Mouse (Mus musculus): ENCODE data around the gene Rln3. TPM values are rescaled to one million over a fixed set of nuclear protein-coding genes. Genes with fewer than 3 reads are reported as not detected.

Gene Rln3
- polyA plus RNA-seq, 1 experiment, result 0.19 TPM

DNA sequence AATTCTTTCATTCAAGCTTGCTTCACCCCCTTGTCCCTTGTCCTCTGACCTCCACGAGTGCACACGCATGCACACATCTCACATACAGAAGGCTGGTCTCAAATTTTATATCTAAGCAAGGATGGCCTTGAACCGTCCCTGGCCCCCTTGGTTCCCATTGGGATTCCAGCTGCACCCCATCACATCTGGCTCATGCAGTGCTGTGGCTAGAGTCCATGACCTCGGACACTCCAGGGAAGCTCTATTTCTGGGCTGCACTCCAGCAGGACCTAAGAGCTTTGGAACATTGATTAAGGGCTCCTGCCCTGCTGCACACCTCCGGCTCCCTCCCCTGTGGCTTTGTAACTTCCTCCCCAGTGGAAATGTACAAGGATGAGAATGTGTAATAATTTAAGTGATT lies 6.8 kb downstream of the Rln3 start:
- Histone ChIP-seq H3K4me1 (ENCODE audit: control insufficient read depth, insufficient read depth, low read length) (no peaks in the 10 kb centered on the region), H3K27ac (ENCODE audit: insufficient read depth, low read depth, low read length) (no peak overlapping the region), H3K27me3 (replicated peaks; ENCODE audit: control insufficient read depth, insufficient read depth, low read length) (no peaks in the 10 kb centered on the region), H3K4me3 (ENCODE audit: insufficient read depth, low read depth, low read length) (no peak overlapping the region), H3K36me3 (ENCODE audit: control insufficient read depth, insufficient read depth, low read length) (no peaks in the 10 kb centered on the region)
- TF ChIP-seq CTCF (conservative IDR thresholded peaks at IDR 0.05; ENCODE audit: insufficient read depth, insufficient read length, low read depth, low read length) (no peak), POLR2A (IDR thresholded peaks at IDR 0.05; ENCODE audit: low read depth, low read length) (no peak)
- DNase-seq, result peak; percentile 60
- 55% methylated on average over 5 of the region's 5 CpGs for WGBS

DNA sequence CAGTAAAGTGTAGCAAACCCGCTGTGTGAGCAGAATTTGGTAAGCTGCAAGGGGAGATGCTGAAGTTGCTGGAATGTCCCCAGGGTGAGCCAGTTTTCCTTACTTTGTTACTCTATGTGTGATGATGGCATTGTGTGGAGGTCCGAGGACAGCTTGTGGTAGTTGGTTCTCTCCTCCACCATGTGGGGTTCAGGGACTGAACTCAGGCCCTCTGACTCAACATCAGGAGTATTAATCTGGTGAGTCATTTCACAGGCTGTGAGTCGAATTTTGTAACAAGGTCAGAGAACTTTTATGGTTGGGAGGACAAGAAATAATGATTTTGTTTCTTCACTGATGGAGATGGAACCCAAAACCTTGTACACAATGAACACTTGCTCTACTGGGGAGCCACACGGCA lies 12.0 kb downstream of the Rln3 start:
- no peak overlapping the region for H3K27ac ChIP-seq (ENCODE audit: insufficient read depth, low read depth, low read length)
- no peaks in the 10 kb centered on the region for H3K36me3 ChIP-seq (ENCODE audit: control insufficient read depth, insufficient read depth, low read length)
- 78% methylated on average over 4 of the region's 4 CpGs for WGBS
- H3K4me3 ChIP-seq (ENCODE audit: insufficient read depth, low read depth, low read length), result no peak overlapping the region
- TF ChIP-seq POLR2A (IDR thresholded peaks at IDR 0.05; ENCODE audit: low read depth, low read length) (no peak), CTCF (conservative IDR thresholded peaks at IDR 0.05; ENCODE audit: insufficient read depth, insufficient read length, low read depth, low read length) (no peak)
- no peaks in the 10 kb centered on the region for H3K27me3 ChIP-seq (replicated peaks; ENCODE audit: control insufficient read depth, insufficient read depth, low read length)
- no peak for DNase-seq
- H3K4me1 ChIP-seq (ENCODE audit: control insufficient read depth, insufficient read depth, low read length), result no peaks in the 10 kb centered on the region

DNA sequence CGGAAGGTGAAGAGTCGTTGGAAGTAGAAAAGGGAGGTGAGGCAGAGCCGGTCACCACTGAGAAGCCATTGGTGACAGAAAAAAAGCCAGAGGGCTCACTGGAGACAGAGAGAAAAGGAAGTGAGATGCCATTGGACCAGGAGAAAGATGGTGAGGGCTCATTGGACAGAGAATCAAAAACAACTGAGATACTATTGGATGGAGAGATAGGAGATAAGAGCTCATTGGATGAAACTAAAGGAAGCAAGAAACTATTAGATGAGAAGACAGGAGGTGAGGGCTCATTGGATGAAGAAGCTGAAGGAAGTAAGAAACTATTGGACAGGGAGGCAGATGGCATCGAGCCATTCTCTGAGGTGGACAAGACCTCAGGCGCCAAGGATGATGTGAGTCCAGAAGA lies 15.5 kb downstream of the Rln3 start:
- TF ChIP-seq CTCF (conservative IDR thresholded peaks at IDR 0.05; ENCODE audit: insufficient read depth, insufficient read length, low read depth, low read length) (no peak), POLR2A (IDR thresholded peaks at IDR 0.05; ENCODE audit: low read depth, low read length) (no peak)
- H3K27me3 ChIP-seq (replicated peaks; ENCODE audit: control insufficient read depth, insufficient read depth, low read length), result no peaks in the 10 kb centered on the region
- H3K4me1 ChIP-seq (ENCODE audit: control insufficient read depth, insufficient read depth, low read length), result peaks cover 1% of the 10 kb centered on the region; the same call in 1 of the 2 replicates
- WGBS, result 87% methylated on average over 5 of the region's 5 CpGs
- H3K4me3 ChIP-seq (ENCODE audit: insufficient read depth, low read depth, low read length), result no peak overlapping the region
- no peak overlapping the region for H3K27ac ChIP-seq (ENCODE audit: insufficient read depth, low read depth, low read length)
- DNase-seq, result no peak
- no peaks in the 10 kb centered on the region for H3K36me3 ChIP-seq (ENCODE audit: control insufficient read depth, insufficient read depth, low read length)

DNA sequence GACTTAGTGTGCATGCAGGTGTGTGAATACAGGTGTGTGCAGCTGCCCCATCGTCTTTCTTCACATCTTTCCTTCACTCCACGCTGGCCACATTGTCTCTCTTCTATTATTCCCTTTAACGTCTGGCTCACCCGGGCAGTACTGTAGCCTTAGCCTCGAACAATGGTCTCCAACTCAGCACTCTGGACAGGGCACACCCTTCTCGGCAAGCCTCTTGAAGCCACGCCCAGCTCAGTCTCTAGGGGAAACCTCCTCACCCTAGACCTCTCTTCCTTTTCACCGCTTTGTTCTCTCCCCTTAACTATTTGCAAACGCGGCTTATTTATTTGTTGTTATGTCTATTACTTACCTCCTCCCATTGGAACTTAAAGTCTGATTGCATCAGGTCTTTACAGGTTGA lies 17.4 kb downstream of the Rln3 start:
- WGBS, result 36% methylated on average over 10 of the region's 10 CpGs
- no peak for DNase-seq

GRCm38 (mm10) chr8:84025863-84026262 lies 18.9 kb downstream of the Rln3 start:
- TF ChIP-seq CTCF (conservative IDR thresholded peaks at IDR 0.05; ENCODE audit: insufficient read depth, insufficient read length, low read depth, low read length), result no peak
- Histone ChIP-seq H3K4me3 (ENCODE audit: insufficient read depth, low read depth, low read length) (no peak overlapping the region), H3K27ac (ENCODE audit: insufficient read depth, low read depth, low read length) (no peak overlapping the region), H3K4me1 (ENCODE audit: control insufficient read depth, insufficient read depth, low read length) (peaks cover 25% of the 10 kb centered on the region), H3K27me3 (replicated peaks; ENCODE audit: control insufficient read depth, insufficient read depth, low read length) (no peaks in the 10 kb centered on the region), H3K36me3 (ENCODE audit: control insufficient read depth, insufficient read depth, low read length) (no peaks in the 10 kb centered on the region)
- 26% methylated on average over 41 of the region's 41 CpGs for WGBS
- DNase-seq, result no peak

More for the DNA sequence above, 17.4 kb downstream of the Rln3 start:
- no peak overlapping the region for H3K4me3 ChIP-seq (ENCODE audit: insufficient read depth, low read depth, low read length)
- H3K36me3 ChIP-seq (ENCODE audit: control insufficient read depth, insufficient read depth, low read length), result no peaks in the 10 kb centered on the region
- no peak overlapping the region for H3K27ac ChIP-seq (ENCODE audit: insufficient read depth, low read depth, low read length)
- TF ChIP-seq POLR2A (IDR thresholded peaks at IDR 0.05; ENCODE audit: low read depth, low read length) (no peak), CTCF (conservative IDR thresholded peaks at IDR 0.05; ENCODE audit: insufficient read depth, insufficient read length, low read depth, low read length) (no peak)
- no peaks in the 10 kb centered on the region for H3K27me3 ChIP-seq (replicated peaks; ENCODE audit: control insufficient read depth, insufficient read depth, low read length)
- H3K4me1 ChIP-seq (ENCODE audit: control insufficient read depth, insufficient read depth, low read length), result peaks cover 15% of the 10 kb centered on the region

DNA sequence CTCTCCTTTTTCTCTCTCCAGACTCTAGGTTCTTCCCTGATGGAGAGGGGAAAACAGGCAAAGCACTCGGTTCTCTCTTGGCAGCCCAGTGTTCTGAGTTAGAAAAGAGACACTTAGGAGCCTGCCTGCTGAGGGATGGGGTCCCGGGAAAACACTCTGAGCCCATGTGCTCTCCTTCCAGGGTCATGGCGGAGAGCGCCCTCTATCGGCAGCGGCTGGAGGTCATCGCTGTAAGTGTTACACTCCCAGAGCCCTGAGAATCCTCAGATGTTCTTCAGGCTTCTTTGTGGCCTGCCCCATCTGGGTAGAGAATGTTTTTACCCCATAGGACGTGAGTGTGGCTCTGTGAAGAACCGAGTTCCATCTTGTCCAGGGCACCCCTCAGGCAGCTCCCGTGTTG lies 20.6 kb downstream of the Rln3 start:
- WGBS, result 25% methylated on average over 10 of the region's 10 CpGs
- Histone ChIP-seq H3K27ac (ENCODE audit: insufficient read depth, low read depth, low read length) (peak overlapping the region; percentile 33; the same call in 1 of the 2 replicates), H3K4me1 (ENCODE audit: control insufficient read depth, insufficient read depth, low read length) (peaks cover 31% of the 10 kb centered on the region), H3K27me3 (replicated peaks; ENCODE audit: control insufficient read depth, insufficient read depth, low read length) (no peaks in the 10 kb centered on the region), H3K36me3 (ENCODE audit: control insufficient read depth, insufficient read depth, low read length) (no peaks in the 10 kb centered on the region), H3K4me3 (ENCODE audit: insufficient read depth, low read depth, low read length) (no peak overlapping the region)
- peak; percentile 77 for DNase-seq
- peak; percentile 81 for TF ChIP-seq CTCF (conservative IDR thresholded peaks at IDR 0.05; ENCODE audit: insufficient read depth, insufficient read length, low read depth, low read length)
- TF ChIP-seq POLR2A (IDR thresholded peaks at IDR 0.05; ENCODE audit: low read depth, low read length), result no peak

DNA sequence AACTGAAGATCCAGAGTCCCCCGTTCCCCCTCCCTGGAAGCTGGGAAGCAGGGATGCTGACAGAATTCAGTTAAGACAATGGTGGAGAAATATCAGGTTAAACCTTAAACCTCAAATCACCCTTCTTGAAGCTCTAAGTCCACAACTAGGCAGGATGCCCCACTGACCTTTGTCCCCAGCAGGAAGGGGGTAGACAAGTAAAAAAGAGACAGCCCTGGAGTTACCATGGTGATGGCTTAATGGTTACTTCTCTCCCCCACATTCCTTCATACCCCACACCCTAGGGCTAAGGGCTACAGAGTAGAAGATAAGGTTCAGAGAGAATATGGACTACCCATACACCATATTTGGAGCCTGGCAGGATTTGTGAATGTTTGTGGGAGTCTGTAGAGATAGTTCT lies 21.2 kb downstream of the Rln3 start:
- Histone ChIP-seq H3K36me3 (ENCODE audit: control insufficient read depth, insufficient read depth, low read length) (no peaks in the 10 kb centered on the region), H3K27me3 (replicated peaks; ENCODE audit: control insufficient read depth, insufficient read depth, low read length) (no peaks in the 10 kb centered on the region), H3K4me1 (ENCODE audit: control insufficient read depth, insufficient read depth, low read length) (peaks cover 31% of the 10 kb centered on the region), H3K4me3 (ENCODE audit: insufficient read depth, low read depth, low read length) (no peak overlapping the region), H3K27ac (ENCODE audit: insufficient read depth, low read depth, low read length) (peak overlapping the region; percentile 33)
- TF ChIP-seq CTCF (conservative IDR thresholded peaks at IDR 0.05; ENCODE audit: insufficient read depth, insufficient read length, low read depth, low read length) (no peak), POLR2A (IDR thresholded peaks at IDR 0.05; ENCODE audit: low read depth, low read length) (no peak)
- DNase-seq, result peak; percentile 94
- 41% methylated on average over 1 of the region's 1 CpGs for WGBS

- H3K27ac ChIP-seq (ENCODE audit: insufficient read depth, low read depth, low read length), result peak overlapping the region; percentile 58; the same call in 1 of the 2 replicates
- H3K4me1 ChIP-seq (ENCODE audit: control insufficient read depth, insufficient read depth, low read length), result peaks cover 31% of the 10 kb centered on the region
- no peak overlapping the region for H3K4me3 ChIP-seq (ENCODE audit: insufficient read depth, low read depth, low read length)
- peak; percentile 94 for DNase-seq
- no peaks in the 10 kb centered on the region for H3K27me3 ChIP-seq (replicated peaks; ENCODE audit: control insufficient read depth, insufficient read depth, low read length)
- H3K36me3 ChIP-seq (ENCODE audit: control insufficient read depth, insufficient read depth, low read length), result no peaks in the 10 kb centered on the region
- WGBS, result 2% methylated on average over 5 of the region's 5 CpGs
- TF ChIP-seq CTCF (conservative IDR thresholded peaks at IDR 0.05; ENCODE audit: insufficient read depth, insufficient read length, low read depth, low read length), result no peak
- TF ChIP-seq POLR2A (IDR thresholded peaks at IDR 0.05; ENCODE audit: low read depth, low read length), result no peak
These were observed 21.7 kb downstream of the Rln3 start for GRCm38 (mm10) chr8:84023085-84023484.
